Mouse (Mus musculus) layer of hippocampus, postnatal 10 days (tissue): ENCODE data around the gene Rims4. TPM values are rescaled to one million over a fixed set of nuclear protein-coding genes. Genes with fewer than 3 reads are reported as not detected.

Experiments used
- DNase-seq, 2 experiments: peaks; one replicate each; pipeline ENCODE4 v3.0.0; 2021; ENCODE audit warnings: low spot score in 2 of 2
- total RNA-seq, 2 experiments: library from RNA; stranded (reverse); gene quantifications; 2 replicates each; pipeline ENCODE4 v1.2.3; 2021

Rims4 gene
- total RNA-seq, 2 experiments from 2014 or later = 55.6 to 57.2 TPM

DNA sequence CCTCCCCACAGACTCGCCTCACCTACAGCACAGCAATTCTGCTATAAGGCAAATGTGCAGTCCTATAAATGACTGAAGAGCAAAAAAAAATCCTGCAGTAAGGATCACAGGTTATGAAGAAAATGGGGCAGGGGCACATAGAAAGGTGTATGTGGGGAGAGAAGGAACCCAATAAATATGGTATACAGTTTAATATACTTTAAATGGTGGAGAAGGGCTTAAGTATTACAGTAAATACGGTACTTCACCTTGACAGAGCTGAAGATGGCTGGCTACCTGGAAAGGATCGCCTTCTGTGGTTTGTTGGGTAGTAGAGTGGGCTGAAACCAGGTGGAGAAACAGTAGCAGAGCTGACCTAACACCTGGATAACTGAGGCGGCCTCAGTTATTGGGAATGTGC, 47.2 kb downstream of the Rims4 start:
- DNase-seq = no peak

- peak; percentile 54 to 59 for DNase-seq
Observed at GRCm38 (mm10) chr2:163869783-163870182, 48.7 kb downstream of the Rims4 start.

GRCm38 (mm10) chr2:163866061-163866460, 52.4 kb downstream of the Rims4 start:
- DNase-seq = no peak

GRCm38 (mm10) chr2:163865311-163865710, 53.2 kb downstream of the Rims4 start:
- no peak for DNase-seq

DNA sequence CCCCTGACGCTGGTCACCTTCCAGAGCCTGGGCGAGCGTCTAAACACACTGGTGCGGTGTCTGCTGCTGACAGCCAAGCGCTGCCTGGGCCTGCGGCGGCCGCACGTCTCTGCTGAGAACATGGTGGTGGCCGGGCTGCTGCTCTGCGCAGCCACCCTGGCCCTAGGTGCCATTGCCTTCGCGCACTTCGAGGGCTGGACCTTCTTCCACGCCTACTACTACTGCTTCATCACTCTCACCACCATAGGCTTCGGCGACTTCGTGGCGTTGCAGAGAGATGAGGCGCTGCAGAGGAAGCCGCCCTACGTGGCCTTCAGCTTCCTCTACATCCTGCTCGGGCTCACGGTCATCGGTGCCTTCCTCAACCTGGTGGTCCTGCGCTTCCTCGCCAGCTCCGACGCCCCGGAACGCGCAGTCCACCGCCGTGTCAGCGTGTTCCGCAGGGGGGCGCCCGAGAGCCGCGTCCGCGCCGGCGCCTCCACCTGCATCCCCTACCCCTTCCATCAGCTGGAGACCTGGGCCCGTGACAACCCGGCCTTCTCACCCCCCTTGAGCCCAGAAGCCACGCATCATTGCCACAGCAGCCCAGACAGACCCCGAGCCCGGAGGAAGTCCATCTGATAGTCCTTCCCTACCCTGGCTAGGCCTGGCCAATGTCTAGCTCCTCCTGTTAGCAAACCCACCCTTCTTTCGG, 60.1 kb downstream of the Rims4 start:
- DNase-seq = peak; percentile 65 to 74

DNA sequence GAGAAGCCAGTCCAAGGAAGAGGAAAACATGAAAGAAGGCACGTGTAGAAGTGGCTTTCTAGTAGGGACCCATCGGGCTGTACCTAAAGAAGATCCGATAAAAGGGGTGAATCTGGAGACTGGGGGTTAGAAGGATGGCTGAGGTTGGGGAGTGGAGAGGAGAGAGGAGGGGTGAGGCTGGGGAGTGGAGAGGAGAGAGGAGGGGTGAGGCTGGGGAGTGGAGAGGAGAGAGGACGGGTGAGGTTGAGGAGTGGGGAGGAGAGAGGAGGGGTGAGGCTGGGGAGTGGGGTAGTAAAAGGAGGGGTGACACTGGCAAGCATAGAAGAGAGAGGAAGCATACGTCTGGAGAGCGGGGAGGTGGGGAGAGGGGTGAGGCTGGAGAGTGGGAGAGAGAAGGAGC, 61.2 kb downstream of the Rims4 start:
- no peak for DNase-seq

- peak; percentile 43 to 53 for DNase-seq
Observed at GRCm38 (mm10) chr2:163853461-163853901, 65.0 kb downstream of the Rims4 start, which contains the start of gene Kcnk15. TSS of gene Kcnk15 (plus strand) at chr2:163853651.

DNA sequence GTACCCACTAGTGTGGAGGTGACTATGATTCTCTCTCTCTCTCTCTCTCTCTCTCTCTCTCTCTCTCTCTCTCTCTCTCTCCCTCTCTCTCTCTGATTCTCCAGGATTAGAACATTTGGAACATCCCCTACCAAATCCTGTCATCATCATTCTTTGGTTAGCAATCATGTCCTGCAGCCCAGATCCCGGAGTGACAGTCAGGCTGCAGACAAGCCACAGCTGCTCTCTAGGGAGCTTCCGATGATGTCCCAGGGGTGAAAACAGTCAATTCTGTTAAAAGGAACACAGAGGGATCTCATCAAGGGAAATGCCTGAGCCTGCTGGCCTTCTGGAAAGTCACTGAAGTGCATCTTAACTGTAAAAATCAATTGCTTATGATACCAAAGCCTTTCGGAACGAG, 76.4 kb downstream of the Rims4 start:
- no peak for DNase-seq

- DNase-seq = peak; percentile 58 to 61
Observed at GRCm38 (mm10) chr2:163839519-163839918, 79.0 kb downstream of the Rims4 start.

GRCm38 (mm10) chr2:163838043-163838442, 80.4 kb downstream of the Rims4 start:
- DNase-seq = peak; percentile 91 to 92

GRCm38 (mm10) chr2:163831163-163831562, 87.3 kb downstream of the Rims4 start:
- DNase-seq = no peak

- no peak for DNase-seq
Observed at GRCm38 (mm10) chr2:163826494-163826893, 92.0 kb downstream of the Rims4 start.

GRCm38 (mm10) chr2:163825861-163826260, 92.6 kb downstream of the Rims4 start:
- no peak for DNase-seq

GRCm38 (mm10) chr2:163823771-163824170, 94.7 kb downstream of the Rims4 start:
- no peak for DNase-seq

DNA sequence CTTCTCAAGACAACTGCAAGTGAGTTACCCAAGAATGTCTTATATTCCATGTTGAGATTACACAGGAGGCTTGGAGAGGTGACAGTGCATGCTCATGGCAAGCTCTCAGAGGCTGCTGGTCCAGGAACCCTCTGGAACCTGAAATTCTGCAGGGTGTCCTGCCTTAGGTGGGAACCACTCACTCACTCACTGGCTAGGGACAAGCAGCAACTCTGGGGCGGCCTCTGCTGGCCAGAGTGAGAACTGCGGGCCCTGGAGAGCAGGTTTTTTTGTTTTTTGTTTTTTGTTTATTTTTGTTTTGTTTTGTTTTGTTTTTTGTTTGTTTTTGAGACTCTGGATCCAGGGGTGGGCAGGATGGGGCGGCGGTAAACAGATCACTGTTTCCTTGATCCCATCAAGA, 95.2 kb downstream of the Rims4 start:
- DNase-seq = peak; percentile 69 to 77

DNA sequence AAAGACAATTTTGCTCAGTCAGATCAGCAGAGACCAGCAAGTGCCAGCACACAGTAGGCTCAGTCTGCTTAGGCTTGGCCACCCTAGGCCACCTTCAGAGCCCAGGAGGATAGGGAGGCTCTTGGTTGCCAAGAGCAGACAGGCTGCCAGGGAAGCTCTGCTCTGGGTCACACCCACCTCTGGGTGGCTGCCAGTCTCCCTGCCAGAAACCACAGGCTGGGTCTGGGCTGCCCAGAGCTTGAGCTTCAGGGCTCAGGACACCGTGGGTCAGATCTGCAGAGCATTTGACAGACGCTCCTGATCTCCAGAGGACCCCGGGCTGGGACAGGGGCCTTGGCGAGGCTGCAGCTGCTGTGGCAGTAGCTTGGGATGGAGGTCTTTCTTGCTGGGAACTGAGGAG, 97.9 kb downstream of the Rims4 start, which contains the start of gene Ccn5:
TSS of gene Ccn5 (plus strand) at position 255 of the 400 bp plus-strand sequence.
- peak; percentile 41 to 58 for DNase-seq

- DNase-seq = no peak
Observed at GRCm38 (mm10) chr2:163814739-163815465, 103.6 kb downstream of the Rims4 start.

GRCm38 (mm10) chr2:163813077-163813476, 105.4 kb downstream of the Rims4 start:
- DNase-seq = no peak
